Mouse (Mus musculus): ENCODE measurements around the gene Pparg.

Gene Pparg

GRCm38 (mm10) chr6:115464661-115465060 lies 103.9 kb downstream of the Pparg start:
- DNase-seq = no peak

GRCm38 (mm10) chr6:115465463-115465862 lies 104.7 kb downstream of the Pparg start:
- no peak for DNase-seq

GRCm38 (mm10) chr6:115465876-115466275 lies 105.1 kb downstream of the Pparg start:
- DNase-seq = no peak

GRCm38 (mm10) chr6:115466601-115467000 lies 105.8 kb downstream of the Pparg start:
- DNase-seq = no peak

- DNase-seq = no peak
Observed at GRCm38 (mm10) chr6:115469666-115470581, 109.2 kb downstream of the Pparg start.

GRCm38 (mm10) chr6:115471956-115472355 lies 111.2 kb downstream of the Pparg start:
- DNase-seq = no peak

GRCm38 (mm10) chr6:115477081-115477695 lies 116.4 kb downstream of the Pparg start:
- no peak for DNase-seq

- no peak for DNase-seq
Observed at GRCm38 (mm10) chr6:115479963-115480321, 119.2 kb downstream of the Pparg start.

GRCm38 (mm10) chr6:115480322-115481017 lies 119.7 kb downstream of the Pparg start:
- DNase-seq = no peak

GRCm38 (mm10) chr6:115481018-115481354 lies 120.2 kb downstream of the Pparg start:
- no peak for DNase-seq

- no peak for DNase-seq
Observed at GRCm38 (mm10) chr6:115481603-115482002, 120.9 kb downstream of the Pparg start.

- DNase-seq = no peak
Observed at GRCm38 (mm10) chr6:115485635-115486034, 124.9 kb downstream of the Pparg start.

- DNase-seq = no peak
Observed at GRCm38 (mm10) chr6:115489831-115490230, 129.1 kb downstream of the Pparg start.

- peak; percentile 63 to 81 for DNase-seq
Observed at GRCm38 (mm10) chr6:115492952-115493613, 132.3 kb downstream of the Pparg start.

GRCm38 (mm10) chr6:115493824-115494223 lies 133.1 kb downstream of the Pparg start:
- DNase-seq = no peak

- peak; percentile 81 to 83 for DNase-seq
Observed at GRCm38 (mm10) chr6:115499540-115499939, 138.8 kb downstream of the Pparg start.

- DNase-seq = no peak
Observed at GRCm38 (mm10) chr6:115500234-115500633, 139.5 kb downstream of the Pparg start.

GRCm38 (mm10) chr6:115501131-115501530 lies 140.4 kb downstream of the Pparg start:
- peak; percentile 26 to 43 for DNase-seq

- no peak for DNase-seq
Observed at GRCm38 (mm10) chr6:115503038-115503437, 142.3 kb downstream of the Pparg start.

GRCm38 (mm10) chr6:115503549-115504159 lies 142.9 kb downstream of the Pparg start:
- no peak for DNase-seq

- DNase-seq = no peak
Observed at GRCm38 (mm10) chr6:115504160-115504558, 143.4 kb downstream of the Pparg start.

GRCm38 (mm10) chr6:115504915-115505314 lies 144.2 kb downstream of the Pparg start:
- DNase-seq = no peak

GRCm38 (mm10) chr6:115506425-115506824 lies 145.7 kb downstream of the Pparg start:
- DNase-seq = no peak

Data from cerebellum, postnatal 14 days (tissue).